Mouse (Mus musculus): Measurements from ENCODE around the gene Dusp1.
A peak's percentile ranks its signal among the peaks of the same experiment; 100 is the strongest.

Dusp1 gene

GRCm38 (mm10) chr17:26584063-26584462 lies 22.1 kb upstream of the Dusp1 start:
- DNase-seq (ENCODE audit: low spot score) = no peak

GRCm38 (mm10) chr17:26583606-26584005 lies 21.7 kb upstream of the Dusp1 start:
- DNase-seq (ENCODE audit: low spot score) = no peak

GRCm38 (mm10) chr17:26583056-26583455 lies 21.1 kb upstream of the Dusp1 start:
- DNase-seq (ENCODE audit: low spot score) = no peak

GRCm38 (mm10) chr17:26582297-26582696 lies 20.4 kb upstream of the Dusp1 start:
- no peak for DNase-seq (ENCODE audit: low spot score)

- DNase-seq (ENCODE audit: low spot score) = no peak
These were observed 19.0 kb upstream of the Dusp1 start for GRCm38 (mm10) chr17:26580873-26581401.

- DNase-seq (ENCODE audit: low spot score) = no peak
These were observed 17.5 kb upstream of the Dusp1 start for GRCm38 (mm10) chr17:26579396-26579795.

- no peak for DNase-seq (ENCODE audit: low spot score)
These were observed 16.8 kb upstream of the Dusp1 start for GRCm38 (mm10) chr17:26578771-26579170.

- no peak for DNase-seq (ENCODE audit: low spot score)
These were observed 16.2 kb upstream of the Dusp1 start for GRCm38 (mm10) chr17:26578162-26578561.

GRCm38 (mm10) chr17:26577309-26577708 lies 15.4 kb upstream of the Dusp1 start:
- no peak for DNase-seq (ENCODE audit: low spot score)

- DNase-seq (ENCODE audit: low spot score) = no peak
These were observed 14.9 kb upstream of the Dusp1 start for GRCm38 (mm10) chr17:26576833-26577232.

- DNase-seq (ENCODE audit: low spot score) = peak; percentile 20
These were observed 14.1 kb upstream of the Dusp1 start for GRCm38 (mm10) chr17:26575786-26576690.

GRCm38 (mm10) chr17:26574701-26575100 lies 12.8 kb upstream of the Dusp1 start:
- DNase-seq (ENCODE audit: low spot score) = no peak

GRCm38 (mm10) chr17:26574118-26574517 lies 12.2 kb upstream of the Dusp1 start:
- no peak for DNase-seq (ENCODE audit: low spot score)

GRCm38 (mm10) chr17:26572265-26572664 lies 10.3 kb upstream of the Dusp1 start:
- no peak for DNase-seq (ENCODE audit: low spot score)

- DNase-seq (ENCODE audit: low spot score) = no peak
These were observed 9.4 kb upstream of the Dusp1 start for GRCm38 (mm10) chr17:26571377-26571776.

GRCm38 (mm10) chr17:26570651-26571118 lies 8.8 kb upstream of the Dusp1 start:
- DNase-seq (ENCODE audit: low spot score) = peak; percentile 53

- DNase-seq (ENCODE audit: low spot score) = no peak
These were observed 7.8 kb upstream of the Dusp1 start for GRCm38 (mm10) chr17:26569594-26570350.

GRCm38 (mm10) chr17:26567818-26568173 lies 5.9 kb upstream of the Dusp1 start:
- no peak for DNase-seq (ENCODE audit: low spot score)

- no peak for DNase-seq (ENCODE audit: low spot score)
These were observed 5.4 kb upstream of the Dusp1 start for GRCm38 (mm10) chr17:26567142-26567817.

- DNase-seq (ENCODE audit: low spot score) = no peak
These were observed 2.5 kb upstream of the Dusp1 start for GRCm38 (mm10) chr17:26564439-26564838.

- DNase-seq (ENCODE audit: low spot score) = no peak
These were observed 1.5 kb upstream of the Dusp1 start for GRCm38 (mm10) chr17:26563476-26563875.

- DNase-seq (ENCODE audit: low spot score) = no peak
These were observed 364 bp upstream of the Dusp1 start for GRCm38 (mm10) chr17:26562292-26562691.
